Mouse (Mus musculus) liver, embryonic 11.5 days (tissue): ENCODE data around the gene Pik3c2g. TPM values are rescaled to one million over a fixed set of nuclear protein-coding genes. Genes with fewer than 3 reads are reported as not detected.
A peak's percentile ranks its signal among the peaks of the same experiment; 100 is the strongest.

Experiments used
- ATAC-seq: fragments of 200-750 bp; cut with Nextera tagmentation; replicated peaks from 2 replicates; pipeline ENCODE4 v1.8.0; 2017; ENCODE audit warnings: moderate number of reproducible peaks, mild to moderate bottlenecking, moderate TSS enrichment, moderate library complexity; ENCODE audit not compliant: low FRiP score
- DNase-seq: peaks from one replicate; pipeline ENCODE4 v3.0.0-alpha.2; 2017; ENCODE audit warnings: low spot score
- H3K27ac ChIP-seq: fragments of 300-500 bp; sonication (generic); 2 replicates; pipeline ENCODE4 v1.5.1; 2014; ENCODE audit warnings: mild to moderate bottlenecking, low read depth, low read length, control low read depth
- H3K27me3 ChIP-seq: fragments of 300-500 bp; sonication (generic); replicated peaks from 2 replicates; pipeline ENCODE4 v1.6.1; 2014; ENCODE audit warnings: low read length, mixed read lengths; ENCODE audit not compliant: control insufficient read depth, insufficient read depth
- H3K36me3 ChIP-seq: fragments of 300-500 bp; sonication (generic); 2 replicates; pipeline ENCODE4 v1.6.1; 2014; ENCODE audit warnings: mild to moderate bottlenecking, low read length, moderate library complexity, mixed read lengths; ENCODE audit not compliant: control insufficient read depth, insufficient read depth
- H3K4me1 ChIP-seq: fragments of 300-500 bp; sonication (generic); replicated peaks from 2 replicates; pipeline ENCODE4 v1.6.1; 2014; ENCODE audit warnings: low read length, mixed read lengths; ENCODE audit not compliant: control insufficient read depth, insufficient read depth
- H3K4me2 ChIP-seq: fragments of 300-500 bp; sonication (generic); 2 replicates; pipeline ENCODE4 v1.6.1; 2014; ENCODE audit warnings: mild to moderate bottlenecking, control low read depth, moderate library complexity
- H3K4me3 ChIP-seq: fragments of 300-500 bp; sonication (generic); 2 replicates; pipeline ENCODE4 v1.5.1; 2014; ENCODE audit warnings: low read depth, low read length, control low read depth
- H3K9ac ChIP-seq: fragments of 300-500 bp; sonication (generic); 2 replicates; pipeline ENCODE4 v1.6.1; 2014; ENCODE audit warnings: low read depth, low read length, control low read depth
- H3K9me3 ChIP-seq: fragments of 300-500 bp; sonication (generic); 2 replicates; pipeline ENCODE4 v1.6.1; 2016; ENCODE audit warnings: low read length, inconsistent platforms, mixed read lengths; ENCODE audit not compliant: control insufficient read depth
- WGBS: fragments of 180-500 bp; shearing (Covaris S2); extraction: QIAGEN DNeasy Blood & Tissue Kit; methylation state at CpG from one replicate; pipeline ENCODE4 v1.1.7; 2014; 5-methylcytosine and 5-hydroxymethylcytosine counted together
- polyA plus RNA-seq: library from polyadenylated mRNA; unstranded; fragments of >200 nt; fragmentation: Nextera tagmentation; extraction: Ambion mirVana; gene quantifications from 2 replicates; pipeline ENCODE4 v1.2.1, GENCODE M21; 2014

The Pik3c2g gene
- polyA plus RNA-seq, 1 experiment from 2014 or later: 1.3 TPM

DNA sequence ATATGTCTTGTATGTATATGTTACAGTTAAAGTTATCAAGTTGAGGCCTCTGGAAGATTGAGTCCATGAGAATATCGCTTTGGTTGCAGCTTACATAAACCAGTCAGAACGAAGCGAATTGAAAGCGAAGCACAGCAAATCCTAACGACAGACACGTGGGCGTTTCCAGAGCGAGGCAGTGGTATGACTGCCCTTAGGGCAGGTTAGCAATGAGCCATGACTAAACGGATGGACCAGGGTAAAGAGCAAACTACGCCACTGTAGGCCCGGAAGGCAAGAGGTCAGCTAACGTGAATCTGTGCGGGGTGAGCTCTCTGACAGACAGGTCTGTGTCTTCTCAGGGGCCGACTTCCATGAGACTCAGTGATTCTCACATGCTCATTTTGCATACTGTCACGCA is 1.4 kb downstream of the Pik3c2g start:
- no peak for DNase-seq
- Histone ChIP-seq H3K36me3 (no peaks in the 10 kb centered on the region), H3K4me1 (no peaks in the 10 kb centered on the region), H3K4me2 (no peak overlapping the region), H3K9me3 (no peaks in the 10 kb centered on the region), H3K27me3 (no peaks in the 10 kb centered on the region), H3K9ac (no peak overlapping the region), H3K4me3 (no peak overlapping the region), H3K27ac (no peak overlapping the region)
- ATAC-seq: 0 out of 2 replicates have a peak, but pooled peaks have one; percentile 35
- 63% methylated on average over 15 of the region's 15 CpGs for whole genome bisulfite sequencing

DNA sequence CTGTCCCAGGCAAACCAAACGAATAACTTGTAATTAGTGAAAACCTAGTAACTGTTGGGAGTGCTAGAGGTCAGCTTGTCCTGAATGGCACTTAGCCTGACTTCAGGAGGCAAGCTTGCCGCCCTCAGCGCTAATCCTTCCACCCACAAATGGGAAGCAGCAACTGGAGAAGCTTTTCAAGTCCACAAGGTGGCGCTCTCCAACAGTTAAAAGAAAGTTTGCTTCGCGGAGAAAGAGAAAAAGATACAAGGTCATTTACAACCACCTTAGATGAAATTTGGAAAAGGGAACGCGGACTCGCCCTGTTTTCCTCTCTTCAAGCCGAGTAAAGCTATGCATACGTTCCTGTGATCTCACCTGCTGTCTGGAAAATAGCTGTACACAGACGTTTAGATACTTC is 2.3 kb downstream of the Pik3c2g start:
- Histone ChIP-seq H3K4me3 (no peak overlapping the region), H3K9ac (no peak overlapping the region), H3K27me3 (no peaks in the 10 kb centered on the region), H3K4me1 (no peaks in the 10 kb centered on the region), H3K4me2 (no peak overlapping the region), H3K9me3 (no peaks in the 10 kb centered on the region), H3K27ac (no peak overlapping the region), H3K36me3 (no peaks in the 10 kb centered on the region)
- DNase-seq: no peak
- WGBS: 10% methylated on average over 12 of the region's 12 CpGs
- no peak for ATAC-seq

DNA sequence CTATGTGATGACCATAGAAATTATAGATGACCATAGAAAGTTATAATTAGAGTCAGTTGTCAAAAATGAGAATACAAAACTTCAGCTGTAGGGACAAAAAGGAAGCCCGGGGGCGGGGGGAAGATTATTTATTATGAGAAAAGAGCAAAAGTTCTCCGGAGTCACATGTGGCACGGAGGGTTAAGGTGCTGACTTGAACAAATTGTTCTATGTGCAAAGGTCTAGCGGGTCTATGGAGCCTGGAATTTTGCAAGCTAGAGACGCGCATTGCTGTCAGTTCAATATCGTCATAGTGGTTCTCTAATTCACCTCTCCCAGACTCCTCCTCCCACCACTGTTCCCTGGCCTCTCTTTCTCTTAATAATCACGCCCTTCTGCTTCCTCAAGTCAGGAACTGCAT is 2.8 kb downstream of the Pik3c2g start:
- Histone ChIP-seq H3K36me3 (no peaks in the 10 kb centered on the region), H3K9me3 (no peaks in the 10 kb centered on the region), H3K27ac (no peak overlapping the region), H3K4me2 (no peak overlapping the region), H3K4me1 (no peaks in the 10 kb centered on the region), H3K27me3 (no peaks in the 10 kb centered on the region), H3K9ac (no peak overlapping the region), H3K4me3 (no peak overlapping the region)
- no peak for ATAC-seq
- WGBS: 65% methylated on average over 9 of the region's 9 CpGs
- DNase-seq: no peak

DNA sequence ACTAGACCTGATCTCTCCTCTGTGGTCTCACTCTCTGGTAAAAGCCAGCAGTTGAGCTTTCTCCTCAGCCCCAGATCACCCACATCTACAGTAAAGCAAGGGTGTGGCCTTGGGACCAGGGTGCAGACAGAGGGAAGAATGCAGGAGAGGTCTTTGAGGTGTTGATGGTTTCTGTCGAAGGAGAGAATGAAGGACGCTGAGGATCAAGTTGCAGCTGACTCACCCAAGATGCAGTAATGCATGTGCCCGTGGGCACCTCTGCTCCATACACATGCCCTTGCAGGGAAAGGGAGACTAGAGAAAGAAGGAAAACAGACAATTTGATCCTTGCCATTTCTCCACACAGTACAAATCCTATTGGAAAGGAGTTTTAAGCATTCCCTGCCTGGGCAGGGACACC is 5.1 kb downstream of the Pik3c2g start:
- Histone ChIP-seq H3K4me1 (no peaks in the 10 kb centered on the region), H3K27me3 (no peaks in the 10 kb centered on the region), H3K27ac (no peak overlapping the region), H3K9me3 (no peaks in the 10 kb centered on the region), H3K4me3 (no peak overlapping the region), H3K4me2 (no peak overlapping the region), H3K36me3 (no peaks in the 10 kb centered on the region), H3K9ac (no peak overlapping the region)
- DNase-seq (no peak), ATAC-seq (no peak)
- 28% methylated on average over 3 of the region's 3 CpGs for WGBS

DNA sequence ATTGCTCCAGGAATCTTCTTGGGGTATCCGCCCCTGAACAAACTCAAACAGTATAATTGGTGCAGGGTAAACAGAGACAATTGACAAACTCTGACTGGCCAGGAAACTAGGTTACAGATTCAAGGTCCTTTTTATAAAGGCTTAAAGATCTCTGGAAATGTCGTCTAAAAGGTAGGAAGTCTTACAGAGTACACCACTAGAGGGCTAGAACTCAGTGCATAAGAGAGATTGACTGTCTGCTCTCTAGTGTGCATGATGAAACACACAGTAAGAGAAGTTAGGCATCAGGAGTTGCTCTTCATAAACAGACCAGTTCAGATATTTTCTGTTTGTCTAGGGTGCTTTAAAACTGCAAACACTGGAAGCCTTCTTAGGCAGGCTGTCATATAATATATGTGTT is 9.4 kb downstream of the Pik3c2g start:
- H3K9ac ChIP-seq: no peak overlapping the region
- ATAC-seq (no peak), DNase-seq (no peak)
- H3K4me3 ChIP-seq: no peak overlapping the region
- 47% methylated on average over 2 of the region's 2 CpGs for WGBS
- no peaks in the 10 kb centered on the region for H3K36me3 ChIP-seq
- no peaks in the 10 kb centered on the region for H3K4me1 ChIP-seq
- no peak overlapping the region for H3K4me2 ChIP-seq
- H3K9me3 ChIP-seq: no peaks in the 10 kb centered on the region
- H3K27me3 ChIP-seq: no peaks in the 10 kb centered on the region
- H3K27ac ChIP-seq: no peak overlapping the region

DNA sequence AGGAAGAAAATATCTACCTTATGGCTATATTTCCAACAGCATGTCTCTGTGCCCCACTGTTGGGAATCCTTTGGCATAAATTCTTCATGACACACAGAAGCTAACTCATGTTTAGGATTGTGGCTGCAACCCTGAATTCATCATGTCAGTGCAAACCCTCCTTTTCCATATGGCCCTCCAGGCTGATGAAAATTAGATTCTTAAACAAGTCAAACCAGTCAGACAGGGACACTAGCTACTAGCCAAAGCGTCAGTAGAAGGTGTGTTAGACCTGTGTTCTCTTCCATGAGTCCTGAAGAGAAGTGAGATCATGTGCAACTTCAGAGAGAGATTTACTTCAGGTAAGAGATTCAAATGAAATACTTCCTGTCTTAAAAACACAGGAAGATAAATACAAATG is 12.2 kb downstream of the Pik3c2g start:
- DNase-seq (no peak), ATAC-seq (no peak)
- Histone ChIP-seq H3K27ac (no peak overlapping the region), H3K27me3 (no peaks in the 10 kb centered on the region), H3K36me3 (no peaks in the 10 kb centered on the region), H3K4me3 (no peak overlapping the region), H3K4me1 (no peaks in the 10 kb centered on the region), H3K9me3 (no peaks in the 10 kb centered on the region), H3K4me2 (no peak overlapping the region), H3K9ac (no peak overlapping the region)
- WGBS: 79% methylated on average over 1 of the region's 1 CpGs

DNA sequence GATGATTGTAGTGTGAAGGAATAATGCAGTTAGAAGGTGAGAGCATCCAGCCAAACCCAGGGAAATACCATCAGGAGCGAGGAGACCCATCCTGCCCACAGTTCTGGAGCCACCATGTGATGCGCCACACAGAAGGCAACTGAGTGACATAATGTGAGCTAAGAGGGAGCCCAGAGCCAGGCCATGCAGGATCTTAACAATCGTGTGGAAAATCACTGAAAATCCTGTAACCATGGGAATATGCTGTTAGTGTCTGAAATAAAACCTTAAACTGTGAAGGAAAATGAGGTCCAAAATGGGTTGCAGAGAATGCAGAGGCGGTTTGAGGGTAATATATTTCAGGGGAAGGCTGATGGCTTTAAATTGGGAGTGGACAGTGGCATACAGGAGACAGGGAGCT is 31.8 kb downstream of the Pik3c2g start:
- Histone ChIP-seq H3K4me1 (no peaks in the 10 kb centered on the region), H3K4me2 (no peak overlapping the region), H3K9ac (no peak overlapping the region), H3K9me3 (no peaks in the 10 kb centered on the region), H3K27me3 (no peaks in the 10 kb centered on the region), H3K4me3 (no peak overlapping the region), H3K27ac (no peak overlapping the region), H3K36me3 (no peaks in the 10 kb centered on the region)
- 80% methylated on average over 4 of the region's 4 CpGs for WGBS
- ATAC-seq: no peak
- no peak for DNase-seq

DNA sequence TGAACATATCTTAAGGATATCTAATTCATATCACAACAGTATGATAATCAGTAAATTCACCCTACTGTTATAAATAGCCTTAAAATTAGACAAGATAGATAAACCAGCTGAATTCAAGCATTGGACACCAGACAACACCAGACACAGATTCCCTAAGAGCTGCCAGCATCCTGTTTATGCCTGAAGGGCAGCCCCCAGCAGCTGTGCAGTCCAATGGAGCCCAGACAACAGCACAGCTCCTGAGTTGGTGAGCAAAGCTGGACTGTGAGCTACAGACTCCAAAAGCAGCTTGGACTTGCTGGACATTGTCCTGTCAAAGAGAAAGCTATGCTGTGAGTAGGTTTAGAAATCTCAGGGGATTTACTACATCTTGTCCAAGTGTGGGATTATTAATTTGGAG is 37.7 kb downstream of the Pik3c2g start:
- Histone ChIP-seq H3K4me2 (no peak overlapping the region), H3K9me3 (no peaks in the 10 kb centered on the region), H3K27ac (no peak overlapping the region), H3K27me3 (no peaks in the 10 kb centered on the region), H3K4me1 (no peaks in the 10 kb centered on the region), H3K4me3 (no peak overlapping the region), H3K36me3 (no peaks in the 10 kb centered on the region), H3K9ac (no peak overlapping the region)
- DNase-seq (no peak), ATAC-seq (no peak)

DNA sequence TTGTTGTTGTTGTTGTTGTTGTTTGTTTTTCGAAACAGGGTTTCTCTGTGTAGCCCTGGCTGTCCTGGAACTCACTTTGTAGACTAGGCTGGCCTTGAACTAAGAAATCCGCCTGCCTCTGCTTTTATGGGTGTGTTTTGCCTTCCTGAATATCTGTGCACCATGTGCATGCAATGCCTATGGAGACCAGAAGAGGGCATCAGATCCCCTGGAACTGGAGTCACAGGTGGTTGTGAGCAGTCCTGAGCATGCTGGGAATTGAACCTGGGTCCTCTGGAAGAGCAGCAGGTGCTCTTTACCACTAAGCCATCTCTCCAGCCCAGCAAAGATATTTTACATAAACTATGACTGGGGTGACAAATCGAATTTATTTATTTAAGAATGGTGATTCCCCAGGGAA is 47.5 kb downstream of the Pik3c2g start:
- Histone ChIP-seq H3K4me3 (no peak overlapping the region), H3K4me1 (no peaks in the 10 kb centered on the region), H3K27ac (no peak overlapping the region), H3K9ac (no peak overlapping the region), H3K9me3 (no peaks in the 10 kb centered on the region), H3K4me2 (no peak overlapping the region), H3K27me3 (no peaks in the 10 kb centered on the region), H3K36me3 (no peaks in the 10 kb centered on the region)
- DNase-seq (no peak), ATAC-seq (no peak)
- 71% methylated on average over 3 of the region's 3 CpGs for WGBS
